Mouse (Mus musculus): ENCODE data around the gene C2cd2l.
"Not testable (repeated sequence)": the region's sequence is repeated elsewhere in the genome, so short reads cannot be mapped to it uniquely, and the experiment has no call there.

The C2cd2l gene

GRCm38 (mm10) chr9:44311136-44312134 lies 8.7 kb downstream of the C2cd2l start:
- DNase-seq, result no peak

DNA sequence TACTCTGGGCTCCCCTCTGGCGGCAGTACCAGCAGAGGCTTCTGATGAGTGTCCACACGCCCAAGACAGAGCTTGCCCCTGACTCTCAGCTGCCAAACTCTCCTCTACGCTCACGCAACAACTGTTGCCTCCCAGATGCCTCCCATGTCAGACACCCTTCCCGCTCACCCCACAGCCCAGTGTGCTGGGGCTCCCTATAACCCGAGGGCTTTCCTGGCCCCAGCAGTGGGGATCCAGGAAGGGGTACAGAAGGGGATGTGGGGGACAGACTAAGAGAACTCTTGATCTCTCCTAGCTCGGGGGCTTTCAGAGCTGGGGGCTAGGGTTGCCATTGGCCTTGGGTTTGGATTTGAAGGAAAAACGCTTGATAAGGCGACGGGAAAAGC lies 9.3 kb downstream of the C2cd2l start:
- DNase-seq, result no peak

DNA sequence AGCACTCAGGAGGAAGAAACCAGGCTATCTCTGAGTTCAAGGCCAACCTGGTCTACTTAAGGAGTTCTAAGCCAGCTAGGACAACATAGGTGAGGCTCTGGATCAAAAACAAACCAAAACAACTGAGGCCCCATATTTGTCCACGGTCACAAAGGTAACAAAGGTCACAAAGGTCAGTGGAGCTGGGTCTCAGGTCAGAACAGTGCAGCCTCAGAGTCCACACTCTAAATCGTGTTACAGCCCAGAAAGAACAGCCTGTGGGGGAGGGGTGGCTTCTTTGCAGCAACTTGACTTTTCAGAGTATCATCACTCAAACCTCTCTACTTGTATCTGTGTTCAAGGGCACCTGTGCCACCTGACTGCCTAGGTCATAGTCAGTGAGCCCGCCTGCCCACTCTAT lies 10.3 kb downstream of the C2cd2l start:
- DNase-seq, result no peak

DNA sequence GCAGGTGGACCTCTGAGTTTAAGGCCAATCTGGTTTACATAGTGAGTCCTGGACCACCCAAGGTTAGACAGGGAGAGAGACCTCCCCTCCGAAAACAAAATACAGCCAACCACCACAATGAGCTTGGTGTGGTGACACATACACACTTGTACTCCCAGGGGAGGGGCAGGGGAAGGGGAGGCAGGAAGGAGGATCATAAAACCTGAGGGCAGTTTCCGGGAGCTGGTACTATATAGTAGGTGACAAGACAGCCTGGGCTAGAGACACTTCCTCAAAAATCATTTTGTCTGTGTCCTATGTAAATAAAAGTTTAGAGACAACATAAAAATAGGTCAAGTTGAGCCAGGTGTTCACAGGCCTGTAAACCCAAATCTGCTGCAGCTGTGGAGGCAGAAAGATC lies 12.8 kb downstream of the C2cd2l start:
- DNase-seq, result no peak

GRCm38 (mm10) chr9:44306532-44306931 lies 13.6 kb downstream of the C2cd2l start:
- DNase-seq, result no peak

DNA sequence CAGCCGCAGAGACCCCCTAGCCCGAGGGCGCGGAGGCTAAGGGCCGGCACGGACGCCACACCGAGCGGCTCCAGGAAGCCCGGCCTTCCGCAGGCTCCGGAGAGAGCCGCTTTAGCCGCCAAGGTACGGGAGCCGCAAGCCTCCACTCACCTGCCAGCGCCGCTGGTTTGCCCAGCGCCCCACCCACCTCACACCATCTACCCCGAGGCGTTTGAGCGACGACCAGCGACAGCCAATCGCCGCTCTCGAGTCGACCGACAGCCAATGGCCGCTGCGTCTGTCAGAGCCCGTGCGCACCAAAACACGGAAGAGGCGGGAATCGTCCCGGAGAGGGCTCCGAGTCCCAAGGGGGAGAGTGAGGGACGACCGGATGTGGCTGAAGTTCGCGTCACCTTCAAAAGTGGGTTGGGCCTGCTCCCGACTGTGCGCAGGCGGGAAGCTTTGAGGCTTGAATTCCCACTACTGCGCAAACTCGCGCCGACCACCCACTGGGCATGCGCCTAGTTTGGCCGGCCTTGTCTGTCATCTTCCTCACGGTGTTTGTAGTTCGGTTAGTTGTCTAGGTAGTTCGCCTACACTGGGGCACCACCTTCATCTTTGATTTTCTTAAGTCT lies 14.5 kb downstream of the C2cd2l start, which contains the start of gene Hinfp:
TSS of gene Hinfp (minus strand) at position 206 of the 614 bp plus-strand sequence.
- peak; percentile 97 for DNase-seq

DNA sequence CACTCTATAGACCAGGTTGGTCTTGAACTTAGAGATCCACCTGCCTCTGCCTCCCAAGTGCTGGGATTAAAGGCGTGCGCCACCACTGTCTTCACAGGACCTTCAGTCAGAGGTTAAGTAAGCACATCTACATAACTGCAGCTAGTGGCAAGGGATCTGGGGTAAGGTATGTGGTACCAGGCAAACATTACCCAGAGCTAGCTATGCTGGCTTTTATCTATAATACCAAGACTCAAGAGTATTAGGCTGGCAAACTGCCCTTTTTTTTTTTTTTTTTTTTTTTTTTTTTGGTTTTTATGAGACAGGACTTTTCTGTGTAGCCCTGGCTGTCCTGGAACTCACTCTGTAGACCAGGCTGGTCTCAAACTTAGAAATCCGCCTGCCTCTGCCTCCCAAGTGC lies 20.1 kb downstream of the C2cd2l start:
- not testable (repeated sequence) for DNase-seq

DNA sequence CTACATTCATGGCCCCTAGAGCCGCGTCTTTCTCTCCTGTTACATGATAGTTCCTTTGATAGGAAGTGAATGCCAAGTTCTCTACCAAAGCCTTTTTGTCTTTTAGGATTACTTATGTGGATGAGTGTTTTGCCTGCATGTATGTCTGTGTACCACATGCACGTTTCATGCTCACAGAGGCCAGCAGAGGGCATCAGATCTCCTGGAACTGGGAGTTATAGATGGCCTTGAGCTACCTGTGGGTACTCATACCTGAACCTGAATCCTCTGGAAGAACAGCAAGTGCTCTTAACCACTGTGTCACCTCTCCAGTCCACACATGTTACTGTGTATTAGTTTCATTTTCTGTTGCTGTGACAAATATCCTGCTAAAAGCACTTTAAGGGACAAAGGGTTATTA lies 27.6 kb downstream of the C2cd2l start:
- no peak for DNase-seq

GRCm38 (mm10) chr9:44288959-44289291 lies 31.2 kb downstream of the C2cd2l start:
- DNase-seq, result no peak

GRCm38 (mm10) chr9:44288076-44288958 lies 31.8 kb downstream of the C2cd2l start, which contains the start of gene Abcg4:
TSS of gene Abcg4 (minus strand) at chr9:44288615.
- DNase-seq, result peak; percentile 63

GRCm38 (mm10) chr9:44287401-44288075 lies 32.5 kb downstream of the C2cd2l start:
- DNase-seq, result peak; percentile 40

DNA sequence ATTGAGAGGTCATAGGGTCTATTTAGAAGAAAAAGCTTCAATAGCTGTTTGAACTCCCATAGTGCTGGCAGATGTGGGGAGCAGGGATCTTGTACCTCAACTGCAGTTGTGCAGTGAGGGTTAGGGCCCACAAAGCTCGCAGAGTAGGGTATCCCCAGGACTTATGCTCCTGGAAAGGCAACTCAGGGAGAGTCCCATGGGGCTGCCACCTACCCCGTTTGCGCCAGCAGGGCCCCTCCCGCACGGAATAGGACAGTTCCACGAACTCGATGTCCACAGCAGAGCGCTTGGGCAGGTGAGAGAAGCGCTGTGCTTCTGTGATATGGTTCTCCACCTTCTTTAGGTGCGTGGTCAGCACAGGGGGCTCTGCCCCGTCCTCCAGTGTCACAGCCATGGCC lies 33.1 kb downstream of the C2cd2l start:
- DNase-seq, result no peak

DNA sequence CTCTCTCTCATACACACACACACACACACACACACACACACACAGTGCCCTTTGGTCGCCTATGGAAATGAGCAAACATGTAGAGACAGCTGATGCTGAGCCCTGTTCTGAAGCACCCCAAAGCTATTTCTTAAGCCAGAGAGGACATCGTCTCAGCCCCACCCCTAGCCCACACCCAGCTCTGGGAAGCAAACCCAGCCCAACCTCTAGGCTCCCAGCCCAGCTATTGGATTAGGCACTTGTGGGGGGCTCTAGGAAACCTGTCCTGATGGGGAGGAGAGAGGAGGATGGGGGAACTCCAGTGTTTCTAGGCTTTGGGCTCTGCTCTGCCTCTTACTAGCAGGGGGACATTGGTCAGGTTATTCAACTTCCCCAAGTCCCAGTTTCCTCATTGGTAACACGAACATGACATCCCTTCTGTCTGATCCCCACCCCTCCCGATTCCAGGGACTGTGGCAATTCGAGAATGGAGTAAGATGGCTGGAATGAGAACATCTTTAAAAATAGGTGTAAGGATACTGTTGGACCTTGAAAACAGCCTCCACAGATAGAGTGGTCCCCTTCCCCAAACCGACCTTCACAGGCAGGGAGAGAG lies 33.7 kb downstream of the C2cd2l start:
- no peak for DNase-seq

DNA sequence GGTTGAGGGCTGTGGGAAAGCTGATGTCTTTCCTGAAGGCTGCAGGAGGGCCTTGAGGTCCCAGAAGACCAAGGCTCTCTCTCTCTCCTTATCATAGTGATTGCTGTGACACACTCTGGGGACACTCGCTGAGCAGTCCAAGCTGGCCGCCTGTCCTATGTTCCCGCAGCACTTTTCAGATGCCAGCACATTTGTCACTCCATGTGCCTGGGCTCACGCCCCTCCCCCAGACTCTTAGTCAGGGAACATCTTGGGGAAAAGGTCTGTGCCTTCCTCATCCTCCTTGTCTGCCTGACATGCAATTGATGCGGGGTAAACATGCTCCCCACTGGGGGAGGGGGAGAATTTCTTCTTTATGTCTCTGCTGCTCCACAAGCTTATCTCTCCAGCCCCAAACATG lies 36.9 kb downstream of the C2cd2l start:
- DNase-seq, result no peak

DNA sequence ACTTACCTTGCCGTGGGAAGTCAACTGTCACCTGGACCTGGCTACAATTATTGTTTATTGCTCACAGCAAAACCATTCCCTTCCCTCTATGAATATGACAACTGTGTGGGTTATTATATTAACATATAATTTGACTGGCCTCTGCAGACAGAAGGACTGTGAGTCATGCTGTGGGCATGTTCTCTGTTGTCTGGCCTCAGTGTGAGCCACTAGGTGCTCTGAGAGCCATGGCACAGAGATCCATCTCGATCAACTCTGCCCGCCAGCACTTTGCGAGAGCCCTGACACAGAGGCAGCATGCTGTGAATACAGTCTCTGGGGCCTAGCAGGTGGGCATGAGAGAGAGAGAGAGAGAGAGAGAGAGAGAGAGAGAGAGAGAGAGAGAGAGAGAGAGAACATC lies 50.1 kb downstream of the C2cd2l start:
- DNase-seq, result no peak

DNA sequence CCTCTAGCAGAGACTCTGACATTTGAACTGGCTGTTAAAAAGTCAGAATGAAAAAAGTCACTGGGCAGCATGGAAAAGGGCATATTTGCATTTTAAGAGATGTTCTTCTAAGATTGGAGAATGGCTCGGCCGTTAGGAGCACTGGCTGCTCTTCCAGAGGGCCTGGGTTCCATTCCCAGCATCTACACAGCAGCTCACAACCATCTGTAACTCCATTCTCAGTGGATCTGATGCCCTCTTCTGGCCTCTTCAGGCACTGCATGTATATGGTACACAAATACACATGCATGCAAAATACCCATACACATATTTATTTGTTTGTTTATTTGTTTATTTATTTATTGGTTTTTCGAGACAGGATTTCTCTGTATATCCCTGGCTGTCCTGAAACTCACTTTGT lies 51.0 kb downstream of the C2cd2l start:
- DNase-seq, result no peak

DNA sequence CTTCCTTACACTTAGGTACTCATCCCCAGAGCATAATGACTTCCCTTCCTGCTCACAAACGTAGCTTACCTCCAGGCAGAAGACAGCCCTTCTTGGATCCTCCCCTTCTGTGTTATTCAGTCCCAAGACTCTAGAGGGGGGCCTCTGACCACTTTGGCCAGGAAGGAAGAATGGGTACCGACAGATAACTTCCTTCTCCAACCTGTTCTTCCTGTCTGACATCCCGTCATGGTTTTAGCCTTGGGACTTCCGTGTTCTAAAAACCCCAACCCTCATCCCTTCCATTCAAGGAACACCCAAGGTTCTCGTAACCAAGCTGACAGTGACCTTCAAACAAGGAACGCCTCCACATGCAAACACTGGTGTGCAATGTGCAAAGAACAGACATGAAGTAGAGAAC lies 51.7 kb downstream of the C2cd2l start, which contains the start of gene Nlrx1:
TSS of gene Nlrx1 (minus strand) at position 168 of the 400 bp plus-strand sequence.
- no peak for DNase-seq

- peak; percentile 82 for DNase-seq
These were observed 52.1 kb downstream of the C2cd2l start for GRCm38 (mm10) chr9:44268027-44268360.

- DNase-seq, result no peak
These were observed 52.6 kb downstream of the C2cd2l start for GRCm38 (mm10) chr9:44267319-44268026.

DNA sequence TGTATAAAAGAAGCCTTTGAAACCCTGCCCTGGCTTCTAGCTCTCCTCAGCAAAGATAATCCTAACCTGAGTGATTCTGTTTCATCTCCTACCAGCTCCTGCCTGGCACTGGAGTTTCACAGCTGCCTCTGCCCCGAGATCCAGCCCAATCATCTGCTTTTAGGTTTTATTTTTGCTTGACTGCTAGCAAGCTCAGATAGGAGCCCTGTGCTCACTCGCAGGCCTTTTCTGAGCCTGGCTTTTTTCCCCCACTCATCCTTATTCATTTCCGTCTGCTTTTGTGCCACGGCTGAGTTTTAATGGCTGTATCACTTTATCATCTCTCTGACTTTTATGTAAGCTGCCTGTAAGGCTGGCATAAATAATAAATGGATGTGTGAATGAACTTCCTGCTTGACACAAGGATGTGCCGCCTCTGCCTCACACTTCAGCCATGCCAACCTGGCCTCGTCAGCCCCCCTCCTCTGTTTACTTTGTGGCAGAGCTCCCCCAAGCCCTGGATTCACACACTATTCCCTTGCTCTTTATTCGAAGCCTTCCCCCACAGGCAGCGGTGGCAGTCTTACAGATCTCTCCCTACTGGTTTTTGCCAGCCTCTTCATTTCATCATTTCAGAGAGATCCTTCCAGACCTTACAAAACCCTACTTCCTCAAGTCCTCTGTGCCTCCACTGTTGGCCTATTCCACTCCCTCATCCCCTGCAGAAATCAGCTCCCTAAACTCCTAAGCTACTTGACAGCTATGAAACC lies 53.4 kb downstream of the C2cd2l start:
- no peak for DNase-seq

GRCm38 (mm10) chr9:44261388-44261787 lies 58.7 kb downstream of the C2cd2l start:
- DNase-seq, result no peak
